Mouse (Mus musculus): ENCODE measurements around the gene Tmem163.

The Tmem163 gene

DNA sequence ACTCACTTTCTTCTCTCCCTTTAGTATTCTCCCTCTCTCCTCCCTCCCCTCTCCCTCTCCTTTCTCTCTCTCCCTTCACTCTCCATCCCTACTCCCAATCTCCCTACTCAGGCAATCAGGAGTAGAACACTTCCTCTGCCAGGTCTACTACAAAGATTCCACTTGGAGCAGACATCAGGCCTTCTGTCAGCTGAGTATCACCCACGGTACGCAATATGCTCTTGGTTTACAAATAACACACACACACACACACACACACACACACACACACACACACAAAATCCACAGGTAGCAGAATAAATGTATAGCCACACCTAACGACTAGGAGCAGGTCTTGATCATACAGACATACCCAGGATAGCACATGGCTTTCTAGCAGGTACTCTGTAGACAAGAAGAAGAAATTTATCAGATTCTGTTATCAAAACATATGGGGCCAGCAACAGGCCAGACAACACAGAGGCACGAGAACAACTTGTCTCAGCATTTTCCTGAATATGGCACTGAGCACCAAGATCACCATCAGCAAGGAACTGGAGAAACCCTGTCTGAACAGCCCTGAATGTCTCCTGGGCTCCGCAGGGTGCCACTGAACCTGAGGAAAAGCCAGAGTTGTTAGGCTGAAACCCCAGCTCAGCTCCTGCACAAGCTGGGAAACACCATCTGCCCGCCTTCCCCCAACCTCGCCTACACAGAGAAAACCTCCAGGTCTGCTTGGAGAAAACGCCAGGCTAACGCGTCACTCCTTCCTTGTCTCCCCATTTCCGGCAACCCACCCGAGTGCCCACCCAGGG is 36.2 kb downstream of the Tmem163 start:
- DNase-seq (ENCODE audit: low spot score): no peak

DNA sequence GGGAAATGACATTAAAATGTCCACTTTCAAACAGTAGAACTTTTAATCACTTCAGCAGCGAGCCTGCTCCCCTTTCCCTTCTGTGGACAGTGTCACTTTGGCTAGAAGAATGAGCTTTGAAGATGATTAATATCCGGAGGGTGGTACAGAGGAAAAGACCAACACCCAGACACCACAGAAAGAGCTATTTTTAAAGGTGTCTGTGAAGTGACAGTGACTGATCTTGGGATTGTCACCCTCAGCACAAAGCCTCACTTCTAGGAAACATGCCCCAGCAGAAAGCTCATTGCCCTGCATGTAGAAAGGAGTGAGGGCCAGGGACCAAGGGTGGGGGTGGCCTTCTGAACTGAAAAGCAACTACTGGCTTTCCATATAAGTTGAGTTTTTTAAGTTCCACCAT is 41.4 kb downstream of the Tmem163 start:
- DNase-seq (ENCODE audit: low spot score): no peak

DNA sequence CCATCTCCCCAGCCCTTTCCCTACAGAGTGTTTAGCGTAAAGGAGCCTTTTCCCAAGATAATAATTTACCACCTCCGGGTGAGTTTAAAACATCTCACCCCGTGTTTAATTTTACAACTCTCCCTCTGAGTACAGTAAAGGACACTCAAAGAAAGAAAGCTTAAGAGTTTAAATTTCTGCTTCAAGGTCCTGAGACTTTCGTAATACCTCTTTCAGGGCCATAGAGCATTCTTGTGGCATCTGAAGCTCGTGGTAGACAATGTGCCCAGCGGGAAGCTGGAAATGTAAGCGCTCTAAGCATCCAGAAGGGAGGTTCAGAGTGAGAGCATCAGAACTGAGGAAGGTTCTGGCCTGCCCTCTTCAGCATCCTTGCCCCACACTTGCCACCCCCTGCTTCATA is 52.2 kb downstream of the Tmem163 start:
- no peak for DNase-seq (ENCODE audit: low spot score)

DNA sequence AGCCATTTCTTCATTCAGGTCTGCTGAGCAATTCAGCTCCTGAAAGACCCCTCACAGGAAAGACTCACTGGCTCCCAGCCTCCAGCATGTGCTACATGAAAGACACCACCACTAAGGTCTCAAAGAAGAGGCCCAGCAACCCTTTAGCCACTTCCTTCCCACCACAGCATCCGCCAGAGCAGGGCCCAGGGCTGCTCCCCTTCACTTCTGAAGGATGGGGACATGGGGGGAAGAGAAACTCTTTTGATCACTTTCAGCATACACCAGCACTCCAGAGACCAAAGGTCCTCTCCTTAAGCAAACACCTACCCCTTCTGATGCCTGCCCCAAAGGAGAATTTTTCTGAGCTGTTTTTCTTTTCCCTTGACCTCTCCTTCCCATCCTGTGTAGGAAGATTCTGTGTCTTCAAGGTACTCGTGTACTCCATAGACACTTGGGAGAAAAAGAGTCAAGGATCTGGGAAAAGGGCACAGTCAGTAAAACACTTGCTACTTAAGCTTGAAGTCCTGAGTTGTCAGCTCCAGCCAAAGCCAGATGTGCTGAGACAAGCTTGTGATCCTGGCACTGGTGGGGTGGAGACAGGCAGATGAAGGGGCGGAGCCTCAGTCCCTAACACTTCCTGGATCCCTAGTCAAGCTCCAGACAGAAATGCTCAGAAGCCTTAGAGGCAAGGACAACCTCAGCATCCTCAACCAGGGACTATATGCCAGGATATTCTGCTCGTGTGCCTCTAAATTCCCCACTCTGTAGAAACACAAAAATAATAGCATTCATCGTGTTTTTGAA is 53.6 kb downstream of the Tmem163 start:
- DNase-seq (ENCODE audit: low spot score): peak; percentile 45

DNA sequence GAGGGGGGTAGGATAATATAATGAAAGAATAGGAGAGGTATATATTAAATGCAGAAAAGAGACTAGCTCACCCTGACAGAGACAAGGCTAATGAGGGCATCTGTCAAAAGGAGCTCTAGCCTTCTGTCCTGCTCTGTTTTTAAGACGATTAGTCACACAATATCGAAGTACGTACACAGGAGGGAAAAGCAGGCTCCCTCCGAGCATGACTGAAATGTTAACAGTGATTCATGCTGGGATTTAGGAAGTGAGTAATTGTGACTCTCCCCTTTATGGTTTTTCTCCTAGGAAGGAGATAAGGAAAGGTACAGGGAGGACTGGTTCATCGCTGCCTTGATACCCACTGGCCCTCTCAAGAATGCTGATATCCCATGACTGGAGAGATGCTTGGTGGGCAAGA is 57.0 kb downstream of the Tmem163 start:
- no peak for DNase-seq (ENCODE audit: low spot score)

DNA sequence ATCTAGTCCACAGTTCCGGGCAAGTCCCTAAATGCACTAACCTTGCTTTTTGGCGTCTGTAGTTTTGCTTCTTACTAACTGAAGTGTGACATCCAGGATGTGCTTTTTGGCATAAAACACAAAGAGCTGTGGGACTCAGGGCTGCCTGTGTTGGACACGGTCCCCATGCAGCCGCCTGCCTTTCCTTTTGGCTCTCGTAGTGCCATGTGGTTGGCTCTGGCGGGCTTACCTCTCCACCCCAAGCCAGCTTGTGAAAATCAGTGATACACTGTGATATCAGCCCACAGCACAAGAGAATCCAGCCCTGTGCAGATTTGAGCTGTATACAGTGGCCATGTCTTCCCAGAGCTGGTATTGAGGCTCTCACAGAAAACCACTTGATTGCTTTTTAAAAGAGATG is 60.3 kb downstream of the Tmem163 start:
- no peak for DNase-seq (ENCODE audit: low spot score)

DNA sequence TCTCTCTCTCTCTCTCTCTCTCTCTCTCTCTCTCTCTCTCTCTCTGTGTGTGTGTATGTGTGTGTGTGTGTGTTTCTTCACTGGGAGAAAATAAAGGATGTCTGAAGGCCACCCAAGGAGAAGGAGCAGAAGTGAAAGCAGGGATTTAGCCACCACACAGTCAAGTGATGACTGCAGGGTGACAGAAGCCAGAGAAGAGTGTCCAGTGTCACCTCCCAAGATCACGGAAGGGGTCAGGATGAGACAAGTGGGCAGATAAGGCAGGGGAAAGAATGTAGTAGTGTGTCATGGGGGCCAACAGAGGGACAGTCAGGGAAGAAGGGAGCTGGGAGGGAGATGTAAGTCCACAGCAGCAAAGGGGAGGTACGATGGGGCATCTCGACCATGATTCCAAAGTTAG is 69.0 kb downstream of the Tmem163 start:
- DNase-seq (ENCODE audit: low spot score): no peak

DNA sequence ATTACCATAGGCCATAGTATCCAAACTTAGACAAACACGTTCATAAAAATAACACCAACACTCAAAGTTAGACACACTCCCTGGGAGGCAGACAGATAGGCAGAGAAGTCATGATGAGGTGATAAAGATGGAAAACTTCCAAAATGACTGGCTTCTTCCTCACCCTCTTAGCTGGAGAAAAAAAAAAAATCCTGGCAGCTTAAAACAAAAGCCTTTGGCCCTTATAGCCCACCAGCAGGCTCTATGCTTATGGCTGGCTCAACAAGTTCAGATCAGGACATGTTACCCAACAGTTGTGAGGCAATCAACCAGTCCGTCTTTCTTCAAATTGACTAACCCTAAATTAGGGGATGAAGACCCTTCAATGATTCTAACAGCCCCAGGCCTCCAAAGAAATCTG is 69.5 kb downstream of the Tmem163 start:
- no peak for DNase-seq (ENCODE audit: low spot score)

DNA sequence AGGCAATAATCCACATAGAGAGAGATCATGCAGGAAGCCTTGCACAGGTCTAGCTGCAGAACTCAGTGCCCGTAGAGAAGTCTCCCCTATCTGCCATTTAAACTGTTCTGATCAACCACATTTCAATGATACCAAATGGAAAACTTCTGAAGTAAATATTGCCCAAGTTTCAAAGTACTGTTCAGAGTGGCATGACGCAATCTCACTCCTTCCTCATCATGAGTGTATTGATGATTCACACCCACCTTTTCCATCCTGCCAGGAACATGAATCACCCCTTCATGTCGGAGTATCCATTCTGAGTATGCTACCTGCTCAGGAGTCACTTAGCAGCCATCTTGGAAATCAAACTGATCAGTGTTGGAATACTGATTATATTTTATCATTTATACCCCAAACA is 71.0 kb downstream of the Tmem163 start:
- no peak for DNase-seq (ENCODE audit: low spot score)

DNA sequence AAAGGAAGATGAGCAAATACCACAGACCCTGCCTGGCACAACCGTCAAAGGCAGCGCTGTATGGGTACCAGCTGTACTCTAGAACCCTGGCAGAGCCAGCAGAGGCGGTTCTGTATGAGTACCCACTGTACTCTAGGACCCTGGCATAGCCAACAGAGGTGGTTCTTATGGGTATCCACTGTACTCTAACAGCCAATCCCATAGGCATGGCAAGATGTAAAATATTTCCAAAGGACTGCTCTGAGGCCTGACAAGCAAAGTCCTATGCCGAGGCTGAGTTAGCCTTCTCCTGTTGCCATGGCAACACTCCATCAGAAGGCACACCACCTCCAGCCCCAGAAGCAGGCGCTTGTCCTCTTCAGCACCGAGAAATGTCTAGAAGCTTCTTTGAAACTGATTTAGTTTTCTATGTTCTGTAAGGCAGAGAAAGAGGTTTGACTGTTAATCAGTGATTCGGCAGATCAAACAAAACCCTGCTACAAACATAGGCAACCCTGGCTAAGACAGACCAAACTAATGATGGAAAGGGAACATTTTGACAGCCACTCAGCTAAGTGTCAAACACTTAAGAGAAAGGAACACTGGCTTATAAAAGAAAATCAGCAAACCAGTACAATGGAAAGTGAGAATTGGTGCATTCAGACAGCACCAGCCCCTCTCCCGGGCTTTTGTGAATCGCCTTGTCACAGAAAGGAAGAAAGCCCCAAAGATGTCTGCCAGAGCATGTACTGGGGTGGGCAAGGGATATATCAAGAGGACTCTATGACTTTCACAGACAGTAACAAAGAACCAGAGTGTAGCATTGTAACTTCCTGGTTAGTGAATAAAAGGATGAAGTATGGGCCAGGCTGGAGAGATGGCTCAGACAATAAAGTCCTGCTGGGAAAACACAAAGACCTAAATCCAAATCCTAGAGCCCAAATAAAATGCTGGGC is 75.4 kb downstream of the Tmem163 start:
- no peak for DNase-seq (ENCODE audit: low spot score)

DNA sequence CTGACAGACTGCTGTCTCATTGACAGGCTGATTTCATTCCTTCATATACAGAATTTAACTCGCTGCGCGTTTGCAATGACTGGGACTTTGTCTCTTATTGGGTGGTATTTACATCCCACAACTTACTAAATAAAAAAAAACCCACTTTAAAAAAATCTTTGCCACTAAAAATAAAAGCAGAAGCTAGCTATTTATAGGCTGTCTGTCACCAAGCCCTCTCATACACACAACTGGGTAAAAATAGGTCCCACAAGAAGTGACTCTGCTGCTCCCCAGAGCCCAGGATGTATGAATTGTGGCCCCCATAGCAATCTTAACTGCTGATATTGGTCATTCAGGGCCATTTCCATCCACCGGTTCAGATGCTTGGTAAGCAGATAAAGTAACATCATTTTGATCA is 83.2 kb downstream of the Tmem163 start:
- no peak for DNase-seq (ENCODE audit: low spot score)

DNA sequence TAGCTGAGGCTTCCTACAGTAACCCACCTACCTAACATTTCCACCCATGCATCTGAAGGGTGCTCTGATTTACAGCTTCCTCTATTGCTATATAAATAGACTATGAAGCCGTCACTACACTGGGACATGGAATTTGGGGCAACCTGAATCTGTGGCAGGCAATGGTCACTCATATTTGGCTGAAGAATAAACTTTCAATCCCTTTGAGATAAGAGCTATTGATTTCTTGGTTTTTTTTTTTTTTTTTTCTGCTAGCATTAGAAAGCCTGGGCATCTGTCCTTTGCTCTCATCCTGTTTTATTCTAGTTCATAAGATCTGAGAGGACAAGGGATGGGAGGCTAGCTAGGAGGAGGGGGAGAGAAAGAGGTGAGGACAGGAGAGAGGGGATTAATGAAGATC is 83.6 kb downstream of the Tmem163 start:
- no peak for DNase-seq (ENCODE audit: low spot score)

DNA sequence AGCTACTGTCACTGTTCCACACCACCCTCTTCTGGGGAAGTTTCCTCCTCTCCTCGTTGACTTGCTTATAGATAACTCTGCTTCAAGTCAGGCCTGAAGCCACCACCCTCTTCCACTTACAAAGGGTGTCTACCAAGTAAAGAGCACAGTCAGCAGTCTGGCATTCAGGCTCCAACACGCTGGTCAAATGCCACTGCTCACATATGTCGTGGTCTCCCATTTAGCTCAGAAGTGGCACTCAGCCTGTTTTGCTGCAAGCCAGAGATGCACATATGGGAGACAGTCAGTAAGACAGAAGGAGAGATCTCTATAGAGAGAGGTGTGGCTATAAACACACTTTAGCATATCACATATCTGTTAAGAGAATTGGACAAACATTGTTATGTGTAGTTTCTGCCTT is 89.8 kb downstream of the Tmem163 start:
- DNase-seq (ENCODE audit: low spot score): no peak

DNA sequence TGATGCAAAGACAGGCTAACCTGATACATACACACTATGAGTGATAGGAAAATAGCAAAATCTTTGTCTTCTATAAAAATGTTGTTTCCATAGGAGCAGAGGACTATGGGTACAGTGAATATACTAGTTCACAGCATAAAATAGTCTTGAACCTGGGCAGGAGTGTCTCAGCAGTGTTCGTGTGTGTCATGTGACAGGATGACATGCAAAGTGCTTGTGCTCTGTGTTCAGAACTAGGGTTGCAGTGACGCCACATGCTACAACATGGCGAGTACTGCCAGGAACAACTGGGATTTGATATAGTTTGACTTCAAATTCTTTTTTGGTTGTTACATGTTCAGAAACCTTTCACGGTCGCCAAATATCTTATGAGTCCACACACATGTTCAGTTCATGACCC is 92.3 kb downstream of the Tmem163 start:
- no peak for DNase-seq (ENCODE audit: low spot score)

DNA sequence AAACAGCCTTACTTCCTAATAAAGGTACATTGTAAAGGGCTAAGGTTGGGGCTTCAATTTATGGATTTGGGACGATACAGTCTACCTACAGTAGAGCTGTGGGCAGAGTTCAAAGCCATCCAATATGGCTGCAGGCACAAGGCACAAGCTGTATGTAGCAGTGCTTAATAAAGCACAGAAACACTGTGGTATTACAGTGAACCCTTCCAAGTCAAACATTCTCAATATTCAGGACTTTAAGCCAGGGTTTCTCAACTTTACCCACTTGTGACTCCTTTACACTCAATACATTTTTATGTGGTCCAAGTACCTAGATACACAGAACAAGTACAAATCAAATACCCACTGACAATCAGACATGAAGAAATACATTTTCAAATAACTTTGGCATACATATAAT is 93.2 kb downstream of the Tmem163 start:
- DNase-seq (ENCODE audit: low spot score): no peak

DNA sequence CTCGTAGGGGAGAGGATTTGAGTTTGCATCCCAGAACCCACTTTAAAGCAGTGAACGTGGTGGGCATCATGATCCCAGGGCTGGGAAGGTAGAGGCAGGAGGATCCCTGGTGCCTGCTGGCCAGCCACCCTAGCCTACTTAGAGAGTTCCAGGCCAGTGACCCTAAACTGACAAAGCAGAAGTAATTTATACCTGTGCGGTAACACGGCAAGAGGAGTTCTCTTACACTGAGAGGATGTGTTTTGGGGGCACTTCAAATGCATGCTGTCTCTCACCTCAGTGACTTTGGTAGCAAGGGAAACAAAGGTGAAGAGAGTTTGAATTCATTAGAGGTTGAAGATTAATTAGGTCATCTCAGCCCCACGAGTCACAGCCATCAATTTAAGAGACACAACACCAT is 101.4 kb downstream of the Tmem163 start:
- no peak for DNase-seq (ENCODE audit: low spot score)

DNA sequence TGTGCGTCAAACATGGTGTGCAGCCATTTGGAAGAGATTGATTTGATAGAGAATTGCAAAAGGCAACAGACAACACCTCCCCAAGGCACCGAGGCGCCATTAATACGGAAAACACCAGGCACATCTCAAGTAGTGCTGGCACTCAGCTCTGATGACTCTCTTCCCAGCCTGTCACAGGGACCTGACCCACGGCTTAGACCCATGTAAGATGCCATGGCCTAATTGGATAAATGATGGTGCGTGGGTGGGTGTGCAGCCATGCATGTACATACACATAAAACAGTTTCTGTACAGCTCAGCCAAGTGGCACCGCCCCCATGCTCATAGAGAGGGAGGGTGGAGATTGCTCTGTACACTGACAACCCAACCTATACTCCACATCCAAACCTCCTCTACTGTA is 102.3 kb downstream of the Tmem163 start:
- DNase-seq (ENCODE audit: low spot score): no peak

DNA sequence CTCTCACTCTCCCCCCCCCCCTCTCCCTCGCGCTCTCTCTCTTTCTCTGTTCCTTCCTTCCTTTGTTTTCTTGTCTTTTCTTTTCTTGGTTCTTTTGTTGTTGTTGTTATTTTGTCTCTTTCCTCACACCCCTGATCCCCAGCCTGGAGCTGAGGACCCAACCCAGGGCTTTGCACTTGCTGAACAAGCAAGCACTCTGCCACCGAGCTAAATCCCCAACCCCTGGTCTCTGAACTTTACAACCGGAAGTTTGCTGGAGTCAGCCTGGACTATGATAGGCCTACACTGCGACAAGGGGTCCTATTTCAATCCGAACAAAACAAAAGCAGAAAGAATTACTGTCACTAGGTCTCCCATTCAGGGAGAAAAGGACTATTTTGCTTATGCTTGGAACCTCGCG is 102.8 kb downstream of the Tmem163 start:
- DNase-seq (ENCODE audit: low spot score): no peak

DNA sequence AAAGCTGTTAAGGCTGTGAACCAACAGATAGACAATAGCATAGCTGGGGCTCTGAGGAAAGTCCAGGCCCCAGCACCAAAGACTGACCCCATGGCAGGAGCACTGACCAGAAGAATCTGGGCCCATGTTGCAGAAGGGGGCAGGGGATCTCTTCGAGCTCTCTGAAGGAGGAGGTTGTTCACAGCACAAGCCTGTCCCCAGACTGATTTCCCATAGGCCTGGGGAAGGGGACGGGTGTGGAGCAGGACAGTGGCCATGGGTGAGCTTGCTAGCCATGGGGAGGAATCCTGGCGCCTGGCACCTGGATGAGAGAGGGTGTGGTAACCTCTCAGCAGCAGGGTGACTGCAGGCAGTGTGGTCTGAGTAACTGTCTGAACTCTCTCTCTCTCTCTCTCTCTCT is 103.2 kb downstream of the Tmem163 start:
- no peak for DNase-seq (ENCODE audit: low spot score)

DNA sequence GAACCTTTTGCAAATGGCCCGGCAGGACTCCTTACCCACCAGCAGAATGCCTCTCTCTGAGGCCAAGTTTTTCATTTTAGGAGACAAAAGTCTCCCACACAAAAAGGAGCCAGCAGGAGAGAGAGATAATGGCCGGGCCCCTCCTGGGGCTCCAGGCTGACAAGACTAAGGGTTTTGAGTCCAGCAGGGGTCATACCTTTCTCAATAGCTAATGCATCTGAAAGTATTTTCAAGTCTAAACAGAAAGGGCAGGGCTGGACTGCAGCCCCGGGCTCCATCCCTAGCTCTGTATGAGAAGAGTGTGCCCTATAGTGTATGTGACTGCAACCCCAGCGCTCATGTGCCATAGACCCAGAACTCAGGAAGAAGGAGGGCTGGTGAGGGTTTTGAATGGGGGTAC is 103.7 kb downstream of the Tmem163 start:
- DNase-seq (ENCODE audit: low spot score): no peak

DNA sequence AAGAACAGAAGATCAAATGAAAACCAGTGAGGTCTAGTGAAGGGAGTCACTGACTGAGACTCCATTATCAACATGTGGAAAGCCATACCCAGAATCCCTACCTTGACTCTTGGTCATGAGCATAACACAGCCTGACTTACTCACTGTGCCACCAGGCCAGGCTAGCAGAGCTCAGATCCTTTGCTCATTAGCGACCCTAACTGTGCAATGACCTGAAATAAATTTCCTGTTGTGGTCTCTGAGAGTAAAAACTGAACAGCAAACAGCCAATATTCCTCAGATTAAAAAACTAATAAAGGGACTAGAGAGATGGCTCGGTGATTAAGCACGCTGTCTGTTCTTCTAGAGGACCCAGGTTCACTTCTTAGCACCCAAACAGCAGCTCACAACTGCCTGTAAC is 106.2 kb downstream of the Tmem163 start:
- no peak for DNase-seq (ENCODE audit: low spot score)

DNA sequence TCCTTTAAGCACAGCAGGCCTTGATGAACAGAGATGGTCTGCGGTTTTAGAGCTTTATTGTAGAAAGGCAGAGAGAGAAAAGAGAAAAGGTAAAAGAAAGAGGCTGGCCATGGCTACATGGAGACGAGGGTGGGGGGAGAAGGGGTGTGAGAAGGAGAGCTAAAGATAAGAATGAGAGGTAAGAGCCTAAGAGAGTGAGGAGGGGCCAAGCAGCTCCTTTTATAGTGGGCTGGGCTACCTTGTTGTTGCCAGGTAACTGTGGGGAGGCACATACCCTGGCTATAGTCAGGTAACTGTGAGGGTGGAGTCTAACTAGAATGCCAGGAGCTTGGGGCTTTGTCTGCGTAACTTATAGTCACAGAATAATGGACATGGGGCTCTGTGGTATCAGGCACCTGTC is 110.7 kb downstream of the Tmem163 start:
- DNase-seq (ENCODE audit: low spot score): no peak

DNA sequence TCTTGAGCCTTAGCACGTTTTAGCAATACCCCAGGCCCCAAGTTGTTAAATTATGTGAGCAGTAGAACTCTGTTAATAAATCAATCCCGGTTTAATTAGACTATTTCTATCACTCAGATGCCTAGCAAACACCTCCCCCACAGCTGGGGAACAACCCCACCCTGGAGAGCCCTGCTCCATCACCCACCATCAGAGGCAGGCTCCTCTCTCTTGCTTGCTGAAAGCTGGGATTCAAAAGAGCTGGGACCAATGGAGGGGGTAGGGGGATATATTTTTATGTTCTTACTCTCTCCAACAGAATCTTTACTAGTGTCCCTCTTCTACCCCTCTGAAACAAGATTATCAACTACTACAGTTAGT is 122.9 kb downstream of the Tmem163 start:
- no peak for DNase-seq (ENCODE audit: low spot score)

Data from T-cell, adult 2 months (primary cell).